ENCODE assay signal across 23 mouse cellular contexts in the genomic region with DNA sequence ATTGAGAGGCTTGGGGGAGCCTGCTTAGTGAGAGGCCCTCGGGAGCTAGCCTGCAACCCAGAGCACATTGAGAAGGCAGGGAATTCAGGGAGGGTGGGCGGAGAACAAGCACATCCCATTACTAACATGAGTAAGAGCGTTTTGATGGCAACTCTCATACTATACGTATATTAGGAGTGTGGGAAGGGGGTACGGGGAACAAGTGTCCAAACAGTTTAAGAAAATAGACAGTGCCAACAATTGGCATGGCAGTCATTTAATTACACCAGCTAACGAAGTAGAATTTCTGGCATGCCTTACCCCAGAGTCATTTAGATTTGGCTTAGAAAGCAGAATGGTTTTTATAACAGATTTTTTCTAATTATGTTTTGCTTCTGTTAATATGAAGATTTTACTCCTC.
"Had no signal": no experiment of that assay in that cellular context is flagged by ENCODE, and none has a peak within 500 bp of the region (broad histone marks: within the 10 kb centered on the region; RNA-seq: fewer than 3 reads in every experiment).

No protein-coding gene starts in this region.

- H3K27me3 ChIP-seq: kidney, embryonic 15.5 days; limb, embryonic 13.5 days; lung, embryonic 15.5 days; midbrain, embryonic 13.5 days; neural tube, embryonic 13.5 days; stomach, embryonic 15.5 days had no signal

- H3K4me2 ChIP-seq: kidney, embryonic 15.5 days; limb, embryonic 13.5 days; liver, embryonic 12.5 days; liver, embryonic 15.5 days; lung, embryonic 15.5 days; midbrain, embryonic 13.5 days; neural tube, embryonic 13.5 days; stomach, embryonic 15.5 days had no signal

- H3K9me3 ChIP-seq: kidney, embryonic 15.5 days; limb, embryonic 10.5 days; limb, embryonic 13.5 days; liver, embryonic 12.5 days; liver, embryonic 15.5 days; lung, embryonic 15.5 days; midbrain, embryonic 10.5 days; midbrain, embryonic 13.5 days; neural tube, embryonic 13.5 days; stomach, embryonic 15.5 days had no signal

- H3K36me3 ChIP-seq: kidney, embryonic 15.5 days; limb, embryonic 10.5 days; limb, embryonic 13.5 days; liver, embryonic 12.5 days; liver, embryonic 15.5 days; lung, embryonic 15.5 days; midbrain, embryonic 10.5 days; midbrain, embryonic 13.5 days; neural tube, embryonic 13.5 days; stomach, embryonic 15.5 days had no signal

- H3K27ac ChIP-seq: kidney, embryonic 15.5 days; limb, embryonic 10.5 days; limb, embryonic 13.5 days; liver, embryonic 12.5 days; liver, embryonic 15.5 days; lung, embryonic 15.5 days; midbrain, embryonic 10.5 days; midbrain, embryonic 13.5 days; neural tube, embryonic 13.5 days; stomach, embryonic 15.5 days had no signal

- DNase-seq: kidney, postnatal 10 days; kidney, postnatal 36 days; liver; lung, adult 18-20 months; lung, postnatal 10 days; lung, postnatal 36 days; retina, postnatal 1 day; right cerebral cortex, postnatal 25 days; spleen, adult 18-20 months; thymus, postnatal 36 days had no signal

- H3K4me1 ChIP-seq: kidney, embryonic 15.5 days; limb, embryonic 10.5 days; limb, embryonic 13.5 days; liver, embryonic 12.5 days; liver, embryonic 15.5 days; lung, embryonic 15.5 days; midbrain, embryonic 10.5 days; midbrain, embryonic 13.5 days; neural tube, embryonic 13.5 days; stomach, embryonic 15.5 days had no signal

- ATAC-seq: liver, embryonic 12.5 days; midbrain, embryonic 13.5 days; midbrain, embryonic 16.5 days had no signal

- H3K4me3 ChIP-seq: kidney, embryonic 15.5 days; limb, embryonic 10.5 days; limb, embryonic 13.5 days; liver, embryonic 12.5 days; liver, embryonic 15.5 days; lung, embryonic 15.5 days; megakaryocyte, embryonic 14.5 days; midbrain, embryonic 10.5 days; midbrain, embryonic 13.5 days; myocyte; neural tube, embryonic 13.5 days; stomach, embryonic 15.5 days had no signal

- H3K9ac ChIP-seq: kidney, embryonic 15.5 days; limb, embryonic 13.5 days; liver, embryonic 12.5 days; liver, embryonic 15.5 days; lung, embryonic 15.5 days; midbrain, embryonic 13.5 days; neural tube, embryonic 13.5 days; stomach, embryonic 15.5 days had no signal
